In genomic region chr2:61765526-61765925, GRCm38 (mm10) we compare ENCODE assay signal across 21 mouse cellular contexts. TPM values are rescaled to one million over a fixed set of nuclear protein-coding genes. Genes with fewer than 3 reads are reported as not detected.
A peak's percentile ranks its signal among the peaks of the same experiment; 100 is the strongest.
DNase-seq lines count a peak whose midpoint lies in the region; ATAC-seq lines count a peak whose summit lies in the region.
"Had no signal": no experiment of that assay in that cellular context is flagged by ENCODE, and none has a peak within 500 bp of the region (broad histone marks: within the 10 kb centered on the region; RNA-seq: fewer than 3 reads in every experiment).

No protein-coding gene starts in this region.

- no peak overlapping the region; the same call in 1 of the 2 replicates for H3K9ac ChIP-seq in hindbrain, embryonic 14.5 days
- no peak overlapping the region for H3K9ac ChIP-seq in hindbrain, embryonic 12.5 days
- H3K9ac ChIP-seq in forebrain, embryonic 16.5 days (replicated peaks; ENCODE audit: low read depth, low read length) = no peak overlapping the region
- H3K9ac ChIP-seq: limb, embryonic 12.5 days; liver, embryonic 12.5 days; lung, embryonic 14.5 days had no signal

- H3K4me2 ChIP-seq in hindbrain, embryonic 14.5 days (replicated peaks) = no peak overlapping the region
- no peak overlapping the region for H3K4me2 ChIP-seq in hindbrain, embryonic 12.5 days (replicated peaks)
- no peak overlapping the region for H3K4me2 ChIP-seq in forebrain, embryonic 16.5 days (ENCODE audit: low read length)
- H3K4me2 ChIP-seq: limb, embryonic 12.5 days; liver, embryonic 12.5 days; lung, embryonic 14.5 days had no signal

- WGBS in hindbrain, embryonic 14.5 days = 53% methylated on average over 4 of the region's 4 CpGs
- WGBS in hindbrain, embryonic 12.5 days = 60% methylated on average over 4 of the region's 4 CpGs
- WGBS in forebrain, embryonic 16.5 days = 18% methylated on average over 4 of the region's 4 CpGs

- H3K9me3 ChIP-seq in hindbrain, embryonic 14.5 days (ENCODE audit: control insufficient read depth, low read length) = no peaks in the 10 kb centered on the region
- no peaks in the 10 kb centered on the region for H3K9me3 ChIP-seq in hindbrain, embryonic 12.5 days (replicated peaks)
- no peaks in the 10 kb centered on the region for H3K9me3 ChIP-seq in forebrain, embryonic 16.5 days (ENCODE audit: control insufficient read depth, low read length)
- H3K9me3 ChIP-seq: limb, embryonic 12.5 days; liver, embryonic 12.5 days had no signal

- no peak for DNase-seq in hindbrain, embryonic 14.5 days (ENCODE audit: low spot score)
- peak; percentile 61 for DNase-seq in brain, adult 2 months (ENCODE audit: low read depth, low spot score)
- peak; percentile 24 for DNase-seq in brain, embryonic 18.5 days (ENCODE audit: low read depth, low spot score)
- no peak for DNase-seq in adrenal gland, adult 18-20 months (ENCODE audit: low spot score in 2 of 2)
- no peak for DNase-seq in adrenal gland, adult 2 months
- DNase-seq: adrenal gland, postnatal 14 days; cerebellum, adult 9-11 months; lung, embryonic 14.5 days; spleen, adult 18-20 months; thymus, postnatal 36 days had no signal

- peak overlapping the region; percentile 43; the same call in 1 of the 2 replicates for H3K27ac ChIP-seq in hindbrain, embryonic 14.5 days
- no peak overlapping the region for H3K27ac ChIP-seq in hindbrain, embryonic 12.5 days
- peak overlapping the region; percentile 41; the same call in 1 of the 2 replicates for H3K27ac ChIP-seq in forebrain, embryonic 16.5 days (ENCODE audit: low read length)
- H3K27ac ChIP-seq: limb, embryonic 12.5 days; liver, embryonic 12.5 days; macrophage had no signal

- H3K36me3 ChIP-seq in hindbrain, embryonic 14.5 days (replicated peaks; ENCODE audit: control insufficient read depth, insufficient read depth) = peaks cover 11% of the 10 kb centered on the region; the same call in 1 of the 2 replicates
- H3K36me3 ChIP-seq in hindbrain, embryonic 12.5 days = no peaks in the 10 kb centered on the region
- no peaks in the 10 kb centered on the region for H3K36me3 ChIP-seq in forebrain, embryonic 16.5 days (ENCODE audit: control insufficient read depth, insufficient read depth)

- no peak overlapping the region for H3K4me3 ChIP-seq in hindbrain, embryonic 14.5 days (replicated peaks; ENCODE audit: low read length)
- H3K4me3 ChIP-seq in hindbrain, embryonic 12.5 days = no peak overlapping the region
- H3K4me3 ChIP-seq in forebrain, embryonic 16.5 days (replicated peaks; ENCODE audit: low read length) = no peak overlapping the region
- H3K4me3 ChIP-seq: limb, embryonic 12.5 days; liver, embryonic 12.5 days had no signal

- no peaks in the 10 kb centered on the region for H3K27me3 ChIP-seq in hindbrain, embryonic 14.5 days (ENCODE audit: control insufficient read depth, insufficient read depth, low read length)
- no peaks in the 10 kb centered on the region for H3K27me3 ChIP-seq in hindbrain, embryonic 12.5 days
- H3K27me3 ChIP-seq in forebrain, embryonic 16.5 days (replicated peaks; ENCODE audit: control insufficient read depth, insufficient read depth, low read length) = no peaks in the 10 kb centered on the region
- H3K27me3 ChIP-seq: limb, embryonic 12.5 days; liver, embryonic 12.5 days had no signal

- no peaks in the 10 kb centered on the region for H3K4me1 ChIP-seq in hindbrain, embryonic 14.5 days (replicated peaks; ENCODE audit: control insufficient read depth, insufficient read depth, low read length)
- H3K4me1 ChIP-seq in hindbrain, embryonic 12.5 days = no peaks in the 10 kb centered on the region
- H3K4me1 ChIP-seq in forebrain, embryonic 16.5 days (replicated peaks; ENCODE audit: control insufficient read depth, insufficient read depth, low read length) = no peaks in the 10 kb centered on the region

- ATAC-seq in hindbrain, embryonic 14.5 days (ENCODE audit: low FRiP score) = no peak
- ATAC-seq in hindbrain, embryonic 12.5 days (ENCODE audit: low FRiP score) = no peak
- ATAC-seq in forebrain, embryonic 16.5 days = peak; percentile 74
- ATAC-seq: hindbrain, embryonic 16.5 days; intestine, postnatal 0 days; liver, embryonic 12.5 days had no signal

RNA-seq across cellular contexts. Expression of gene Tbr1, which starts 37.2 kb away (rescaled TPM):
- polyA plus RNA-seq in hindbrain, embryonic 14.5 days (2014; fragmentation: Nextera tagmentation; extraction: Ambion mirVana) = 0.24 and 0.56 TPM in 2 replicates
- polyA plus RNA-seq in hindbrain, embryonic 12.5 days (2016; fragmentation: Nextera tagmentation; extraction: Ambion mirVana) = 0.14 and 0.54 TPM in 2 replicates
- polyA plus RNA-seq in forebrain, embryonic 16.5 days (2015; fragmentation: Nextera tagmentation; extraction: Ambion mirVana) = 42.2 and 49.9 TPM in 2 replicates
- total RNA-seq in adrenal gland, adult 18-20 months (2021) = not detected
- total RNA-seq in adrenal gland, adult 2 months (2021) = not detected
- 0.02 and 0.15 TPM in 2 replicates for polyA plus RNA-seq in adrenal gland, adult 2 months (2012; rRNA removed)
- total RNA-seq: adrenal gland, postnatal 14 days; gastrocnemius, adult 18-20 months had no signal
- polyA plus RNA-seq: heart, embryonic 16.5 days; intestine, postnatal 0 days; kidney, embryonic 16.5 days; large intestine, adult 2 months; liver, embryonic 12.5 days; macrophage had no signal

RNA-seq across cellular contexts. Expression of gene Psmd14, which starts 54.0 kb away (rescaled TPM):
- 210 and 215 TPM in 2 replicates for polyA plus RNA-seq in hindbrain, embryonic 14.5 days (2014; fragmentation: Nextera tagmentation; extraction: Ambion mirVana)
- polyA plus RNA-seq in hindbrain, embryonic 12.5 days (2016; fragmentation: Nextera tagmentation; extraction: Ambion mirVana) = 208 and 214 TPM in 2 replicates
- polyA plus RNA-seq in forebrain, embryonic 16.5 days (2015; fragmentation: Nextera tagmentation; extraction: Ambion mirVana) = 253 and 271 TPM in 2 replicates
- total RNA-seq in adrenal gland, adult 18-20 months (2021) = 100 to 1,000 TPM in 1 of 2 experiments, 10 to 100 TPM in 1; 80.6 to 106 TPM
- 100 to 1,000 TPM; 108 to 118 TPM for total RNA-seq in adrenal gland, adult 2 months (2021)
- polyA plus RNA-seq in adrenal gland, adult 2 months (2012; rRNA removed) = 2.3 and 3.1 TPM in 2 replicates

Comparison
In these comparisons a context has a peak if more than half of its experiments do, and no peak if none do; other contexts are left out.
1. DNase-seq: peak in brain, adult 2 months (single experiment) and brain, embryonic 18.5 days (single experiment); none in hindbrain, embryonic 14.5 days (single experiment), adrenal gland, adult 18-20 months (0 of 2) and adrenal gland, adult 2 months (single experiment).
2. RNA of gene Tbr1, which starts 37.2 kb away (polyA plus RNA-seq): 42.2 to 49.9 TPM in forebrain, embryonic 16.5 days; 0.14 to 0.54 TPM in hindbrain, embryonic 12.5 days, 0.24 to 0.56 TPM in hindbrain, embryonic 14.5 days and 0.02 to 0.15 TPM in adrenal gland, adult 2 months; every median in the first group is over 10 times any median in the second.
3. RNA of gene Psmd14, which starts 54.0 kb away (polyA plus RNA-seq): 253 to 271 TPM in forebrain, embryonic 16.5 days, 210 to 215 TPM in hindbrain, embryonic 14.5 days and 208 to 214 TPM in hindbrain, embryonic 12.5 days; 2.3 to 3.1 TPM in adrenal gland, adult 2 months; every median in the first group is over 10 times any median in the second.